In the genomic region with DNA sequence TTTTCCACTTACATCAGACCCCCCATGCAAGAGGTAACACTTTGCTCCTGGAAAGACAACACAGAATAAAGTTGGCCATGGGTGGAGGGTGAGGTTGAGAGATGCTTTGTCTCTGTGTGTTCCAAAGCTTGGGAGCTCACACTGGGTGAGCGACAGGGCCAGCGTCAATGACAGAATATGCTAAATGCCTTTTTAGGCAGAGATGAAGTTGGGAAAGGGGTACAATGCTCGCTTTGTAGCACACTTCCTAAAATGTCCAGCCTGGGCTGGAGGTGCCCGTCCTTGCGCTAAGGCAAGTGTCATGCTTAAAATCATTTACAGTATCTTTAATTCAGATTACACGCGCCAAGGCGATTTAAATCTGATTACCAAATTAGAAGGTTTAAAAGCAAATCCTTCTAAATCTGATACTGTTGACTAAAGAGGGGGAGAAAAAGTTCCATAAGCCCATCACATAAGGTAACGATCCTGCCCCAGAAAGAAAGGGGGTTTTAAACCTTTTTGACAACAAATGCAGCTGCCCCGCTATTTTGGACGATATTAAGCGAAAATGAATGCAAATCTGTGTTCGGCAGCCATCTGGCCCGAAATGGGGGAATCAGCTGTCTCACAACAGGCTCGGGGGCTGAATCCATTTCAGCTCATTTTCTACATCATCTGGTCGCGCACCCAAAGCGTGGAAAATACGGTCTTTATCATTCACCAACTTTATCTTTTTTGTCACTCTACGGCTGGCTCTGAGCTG, we compare ENCODE assay signal across 7 mouse cellular contexts. TPM values are rescaled to one million over a fixed set of nuclear protein-coding genes. Genes with fewer than 3 reads are reported as not detected.
DNase-seq lines count a peak whose midpoint lies in the region; ATAC-seq lines count a peak whose summit lies in the region.

No protein-coding gene starts in this region.

- peak overlapping the region; percentile 53 for H3K4me2 ChIP-seq in embryonic facial prominence, embryonic 11.5 days (ENCODE audit: low read depth, low read length)
- peak overlapping the region; percentile 89 for H3K4me2 ChIP-seq in hindbrain, embryonic 12.5 days (replicated peaks)
- H3K4me2 ChIP-seq in midbrain, embryonic 15.5 days = peak overlapping the region; percentile 77

- DNase-seq in embryonic facial prominence, embryonic 11.5 days (ENCODE audit: low spot score) = peak; percentile 38
- DNase-seq in frontal cortex, postnatal 10 days (ENCODE audit: low spot score in 2 of 2) = no peak
- DNase-seq in lung, postnatal 10 days = no peak
- DNase-seq in kidney, postnatal 14 days = no peak

- H3K36me3 ChIP-seq in embryonic facial prominence, embryonic 11.5 days (replicated peaks; ENCODE audit: control insufficient read depth, insufficient read depth, low read depth, low read length) = no peaks in the 10 kb centered on the region
- no peaks in the 10 kb centered on the region for H3K36me3 ChIP-seq in hindbrain, embryonic 12.5 days
- H3K36me3 ChIP-seq in midbrain, embryonic 15.5 days (replicated peaks) = no peaks in the 10 kb centered on the region

- H3K9ac ChIP-seq in embryonic facial prominence, embryonic 11.5 days (replicated peaks; ENCODE audit: low read length) = peak overlapping the region; percentile 53
- H3K9ac ChIP-seq in hindbrain, embryonic 12.5 days = peak overlapping the region; percentile 60
- H3K9ac ChIP-seq in midbrain, embryonic 15.5 days = peak overlapping the region; percentile 30; the same call in 1 of the 2 replicates

- peaks cover 58% of the 10 kb centered on the region for H3K27me3 ChIP-seq in embryonic facial prominence, embryonic 11.5 days (ENCODE audit: control insufficient read depth, insufficient read depth, low read length)
- H3K27me3 ChIP-seq in hindbrain, embryonic 12.5 days = peaks cover 50% of the 10 kb centered on the region
- H3K27me3 ChIP-seq in midbrain, embryonic 15.5 days (replicated peaks) = peaks cover 35% of the 10 kb centered on the region

- peaks cover 5% of the 10 kb centered on the region for H3K4me1 ChIP-seq in brown adipose tissue, adult 24 weeks (ENCODE audit: control insufficient read depth, insufficient read depth, insufficient read length, low read length)
- H3K4me1 ChIP-seq in embryonic facial prominence, embryonic 11.5 days (ENCODE audit: control insufficient read depth, insufficient read depth, low read length) = peaks cover 13% of the 10 kb centered on the region
- H3K4me1 ChIP-seq in hindbrain, embryonic 12.5 days = peaks cover 69% of the 10 kb centered on the region
- peaks cover 67% of the 10 kb centered on the region for H3K4me1 ChIP-seq in midbrain, embryonic 15.5 days

- H3K9me3 ChIP-seq in embryonic facial prominence, embryonic 11.5 days (replicated peaks; ENCODE audit: control insufficient read depth, low read length) = no peaks in the 10 kb centered on the region
- no peaks in the 10 kb centered on the region for H3K9me3 ChIP-seq in hindbrain, embryonic 12.5 days (replicated peaks)
- no peaks in the 10 kb centered on the region for H3K9me3 ChIP-seq in midbrain, embryonic 15.5 days

- WGBS in embryonic facial prominence, embryonic 11.5 days = 1% methylated on average over 20 of the region's 20 CpGs
- WGBS in hindbrain, embryonic 12.5 days = 3% methylated on average over 20 of the region's 20 CpGs
- 2% methylated on average over 20 of the region's 20 CpGs for WGBS in midbrain, embryonic 15.5 days

- ATAC-seq in embryonic facial prominence, embryonic 11.5 days (replicated peaks; ENCODE audit: insufficient number of reproducible peaks, low FRiP score, low TSS enrichment, low read depth) = no peak
- ATAC-seq in hindbrain, embryonic 12.5 days (ENCODE audit: low FRiP score) = no peak
- ATAC-seq in midbrain, embryonic 15.5 days (replicated peaks) = no peak

- H3K27ac ChIP-seq in brown adipose tissue, adult 24 weeks (replicated peaks; ENCODE audit: low read depth, low read length) = no peak overlapping the region
- H3K27ac ChIP-seq in embryonic facial prominence, embryonic 11.5 days (replicated peaks; ENCODE audit: low read depth, low read length) = 0 out of 2 replicates have a peak overlapping the region, but pooled peaks have one; percentile 8
- peak overlapping the region; percentile 99 for H3K27ac ChIP-seq in hindbrain, embryonic 12.5 days
- H3K27ac ChIP-seq in midbrain, embryonic 15.5 days = peak overlapping the region; percentile 82

- H3K4me3 ChIP-seq in brown adipose tissue, adult 24 weeks (ENCODE audit: insufficient read depth, low read depth, low read length) = peak overlapping the region; percentile 62
- peak overlapping the region; percentile 29 for H3K4me3 ChIP-seq in embryonic facial prominence, embryonic 11.5 days (ENCODE audit: low read depth, low read length)
- H3K4me3 ChIP-seq in hindbrain, embryonic 12.5 days = peak overlapping the region; percentile 91
- peak overlapping the region; percentile 23 for H3K4me3 ChIP-seq in midbrain, embryonic 15.5 days

RNA-seq across cellular contexts. Expression of a gene that starts 2.1 kb away (rescaled TPM):
- polyA plus RNA-seq in brown adipose tissue, adult 24 weeks (2012; ENCODE audit: insufficient read depth, insufficient read length, missing spikeins) = 28.5 and 35.3 TPM in 2 replicates
- 7.2 and 7.9 TPM in 2 replicates for polyA plus RNA-seq in embryonic facial prominence, embryonic 11.5 days (2014; fragmentation: Nextera tagmentation; extraction: Ambion mirVana)
- polyA plus RNA-seq in hindbrain, embryonic 12.5 days (2016; fragmentation: Nextera tagmentation; extraction: Ambion mirVana) = 23.0 and 23.4 TPM in 2 replicates
- polyA plus RNA-seq in midbrain, embryonic 15.5 days (2015; fragmentation: Nextera tagmentation; extraction: Ambion mirVana) = 14.6 and 14.9 TPM in 2 replicates

Comparison
In these comparisons a context has a peak if more than half of its experiments do, and no peak if none do; other contexts are left out.
1. H3K4me3 ChIP-seq: peak in every context shown above with its lines; median percentile 91 in hindbrain, embryonic 12.5 days; 62 in brown adipose tissue, adult 24 weeks; 29 in embryonic facial prominence, embryonic 11.5 days; 23 in midbrain, embryonic 15.5 days.